Mouse (Mus musculus) left cerebral cortex, adult 8-10 months (tissue): ENCODE data around the gene Cpt1c. TPM values are rescaled to one million over a fixed set of nuclear protein-coding genes. Genes with fewer than 3 reads are reported as not detected.
"Not testable (repeated sequence)": the region's sequence is repeated elsewhere in the genome, so short reads cannot be mapped to it uniquely, and the experiment has no call there.

ENCODE experiments used
- DNase-seq, 2 experiments: peaks; one replicate each; pipeline ENCODE4 v3.0.0; 2022; ENCODE audit warnings: low spot score in 2 of 2
- total RNA-seq, 4 experiments: library from RNA; stranded (reverse); gene quantifications; 2 replicates each; pipeline ENCODE4 v1.2.4; 2022

The Cpt1c gene
- total RNA-seq: 100 to 1,000 TPM in 1 of 4 experiments, 10 to 100 TPM in 3; 95.5 to 101 (median 98.3) TPM

DNA sequence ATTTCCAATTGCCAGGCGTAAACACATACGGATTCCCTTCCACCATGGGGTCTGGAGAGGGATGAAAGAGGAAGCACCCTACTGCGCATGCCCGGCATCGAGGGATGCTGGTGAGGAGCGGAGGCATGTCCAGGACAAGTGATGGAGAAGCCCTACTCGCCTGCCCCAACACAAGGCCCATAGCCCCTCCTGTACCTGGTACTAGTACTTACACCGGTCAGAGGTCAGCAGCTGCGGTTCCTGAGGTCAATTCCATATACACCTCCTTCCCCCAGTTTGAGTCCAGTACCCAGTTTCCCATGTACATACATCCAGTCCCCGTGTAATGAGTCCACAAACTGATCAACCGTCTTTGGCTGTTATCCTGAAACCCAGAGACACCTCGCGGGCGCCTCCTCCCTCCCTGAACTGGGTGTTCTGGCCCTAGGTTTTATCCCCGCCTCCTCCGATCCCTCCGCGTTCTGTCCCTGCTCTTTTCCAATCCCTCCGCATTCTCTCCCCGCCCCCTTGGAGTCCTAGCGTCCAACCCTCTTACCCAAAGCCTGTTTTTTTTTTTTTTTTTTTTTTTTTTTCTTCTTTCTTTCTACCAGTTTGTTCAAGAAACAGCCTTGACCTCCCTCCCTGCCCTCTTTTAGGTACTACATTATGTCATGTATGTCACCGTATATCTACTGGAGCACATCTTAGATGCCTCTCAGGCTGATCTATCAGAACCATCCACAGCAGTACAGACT, at the start of gene Cpt1c:
Cpt1c (minus strand) TSS at position 469 of the 734 bp plus-strand sequence.
- DNase-seq: peak; percentile 81 to 84

DNA sequence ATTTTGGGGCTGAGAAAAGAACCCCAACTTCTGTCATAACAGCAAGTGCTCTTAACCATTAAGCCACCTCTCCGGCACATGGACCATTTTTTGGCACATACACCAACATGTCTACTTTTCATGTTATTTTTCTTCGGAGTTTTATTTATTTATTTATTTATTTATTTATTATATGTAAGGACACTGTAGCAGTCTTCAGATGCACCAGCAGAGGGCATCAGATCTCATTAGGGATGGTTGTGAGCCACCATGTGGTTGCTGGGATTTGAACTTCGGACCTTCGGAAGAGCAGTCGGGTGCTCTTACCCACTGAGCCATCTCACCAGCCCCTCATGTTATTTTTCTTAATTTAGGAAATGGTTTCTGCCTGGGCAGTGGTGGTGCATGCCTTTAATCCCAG, 49.1 kb upstream of the Cpt1c start:
- not testable (repeated sequence) for DNase-seq

DNA sequence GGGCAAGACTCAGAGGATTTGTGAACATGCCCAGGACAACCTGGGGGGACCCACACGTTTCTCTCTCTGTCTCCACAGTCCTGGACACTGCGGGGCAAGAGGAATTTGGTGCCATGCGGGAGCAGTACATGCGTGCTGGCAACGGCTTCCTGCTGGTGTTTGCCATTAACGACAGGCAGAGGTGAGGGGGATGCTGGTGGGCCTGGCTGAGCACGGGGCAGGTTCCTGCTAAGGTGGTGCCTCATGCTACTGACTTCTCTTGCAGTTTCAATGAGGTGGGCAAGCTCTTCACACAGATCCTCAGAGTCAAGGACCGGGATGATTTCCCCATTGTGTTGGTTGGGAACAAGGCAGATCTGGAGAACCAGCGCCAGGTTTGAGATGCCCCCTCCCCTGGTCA, 45.6 kb upstream of the Cpt1c start:
- DNase-seq: no peak

DNA sequence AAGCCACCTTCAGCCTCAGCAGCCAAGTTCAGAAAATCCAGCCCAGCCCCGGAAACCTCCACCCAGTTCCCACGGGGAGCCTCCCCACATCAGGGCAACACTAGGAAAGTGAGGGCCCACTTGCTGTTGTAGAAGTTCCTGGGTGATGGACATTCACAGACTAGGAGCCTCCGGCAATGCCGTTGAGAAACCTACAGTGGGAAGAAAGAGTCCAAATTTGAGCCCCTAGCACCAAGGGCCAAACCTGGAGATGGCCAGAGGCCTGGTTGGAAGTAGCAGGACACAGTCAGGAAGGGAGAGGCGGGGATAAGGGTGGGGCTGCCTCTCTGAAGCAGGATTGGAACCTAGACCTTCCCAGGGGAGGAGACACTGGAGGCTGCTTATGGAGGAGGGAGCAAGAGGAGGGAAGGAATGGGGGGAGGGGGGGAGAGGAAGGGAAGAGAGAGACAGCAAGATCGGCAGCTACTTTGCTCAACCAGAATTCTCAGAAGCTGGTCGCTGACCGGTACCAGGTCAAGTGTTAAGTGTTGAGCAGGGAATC, 44.5 kb upstream of the Cpt1c start:
- no peak for DNase-seq

DNA sequence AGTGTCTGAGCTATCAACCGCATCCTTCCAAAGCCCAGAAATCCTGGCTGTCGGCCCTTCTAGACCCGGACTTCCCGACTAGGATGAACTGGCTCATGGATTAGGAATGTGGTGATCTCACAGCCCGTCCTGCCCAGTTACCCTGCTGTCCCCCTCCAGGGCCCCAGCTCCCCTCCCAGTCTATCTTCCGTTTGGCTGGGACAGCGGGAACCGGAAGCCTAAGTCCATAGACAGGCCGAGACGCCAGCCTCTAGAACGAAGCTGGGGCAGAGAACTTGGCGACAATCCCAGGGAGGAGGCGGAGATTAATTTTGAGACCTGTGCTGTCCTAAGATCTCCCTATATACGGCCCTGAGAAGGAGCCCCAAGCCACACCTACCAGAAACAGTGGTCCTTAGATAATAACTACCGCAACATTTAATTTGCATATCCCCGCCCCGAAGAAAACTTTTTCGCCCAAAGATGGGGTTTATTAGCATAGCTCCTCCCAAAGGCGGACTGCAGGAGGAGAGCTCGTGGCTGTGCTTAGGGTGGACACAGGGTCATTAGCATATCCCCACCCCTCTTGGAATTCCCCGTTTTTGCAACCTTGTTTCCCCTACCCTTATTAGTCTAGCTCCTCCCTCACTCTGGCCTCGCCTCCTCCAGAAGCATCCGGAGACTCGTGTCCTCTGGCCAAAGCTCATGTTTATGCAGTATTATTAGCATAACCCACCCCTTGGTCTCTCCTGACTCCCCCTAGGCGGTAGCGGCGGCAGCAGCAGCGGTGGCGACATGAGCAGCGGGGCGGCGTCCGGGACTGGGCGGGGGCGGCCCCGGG, 42.8 kb upstream of the Cpt1c start, which contains the start of gene Rras:
Rras (plus strand) TSS at position 720 of the 820 bp plus-strand sequence.
- peak; percentile 49 to 93 for DNase-seq

DNA sequence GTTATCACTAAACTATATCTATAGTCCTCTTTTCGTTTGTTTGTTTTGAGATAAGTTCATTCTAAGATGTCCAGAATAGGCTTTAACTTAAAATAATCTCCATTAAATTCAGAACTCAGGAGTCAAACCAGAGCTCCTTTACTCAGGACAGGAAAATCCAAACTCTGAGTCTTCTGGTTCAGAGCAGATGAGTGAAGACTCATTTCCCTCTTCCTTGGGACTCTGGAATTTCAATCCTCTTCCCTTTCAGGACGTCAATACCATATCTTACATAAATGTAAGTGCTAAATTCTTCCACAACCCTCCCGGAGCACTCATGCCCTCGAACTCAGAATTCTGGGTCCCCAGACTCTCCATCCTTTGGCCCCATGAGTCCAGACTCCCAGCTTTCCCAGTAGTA, 42.1 kb upstream of the Cpt1c start:
- DNase-seq: no peak

DNA sequence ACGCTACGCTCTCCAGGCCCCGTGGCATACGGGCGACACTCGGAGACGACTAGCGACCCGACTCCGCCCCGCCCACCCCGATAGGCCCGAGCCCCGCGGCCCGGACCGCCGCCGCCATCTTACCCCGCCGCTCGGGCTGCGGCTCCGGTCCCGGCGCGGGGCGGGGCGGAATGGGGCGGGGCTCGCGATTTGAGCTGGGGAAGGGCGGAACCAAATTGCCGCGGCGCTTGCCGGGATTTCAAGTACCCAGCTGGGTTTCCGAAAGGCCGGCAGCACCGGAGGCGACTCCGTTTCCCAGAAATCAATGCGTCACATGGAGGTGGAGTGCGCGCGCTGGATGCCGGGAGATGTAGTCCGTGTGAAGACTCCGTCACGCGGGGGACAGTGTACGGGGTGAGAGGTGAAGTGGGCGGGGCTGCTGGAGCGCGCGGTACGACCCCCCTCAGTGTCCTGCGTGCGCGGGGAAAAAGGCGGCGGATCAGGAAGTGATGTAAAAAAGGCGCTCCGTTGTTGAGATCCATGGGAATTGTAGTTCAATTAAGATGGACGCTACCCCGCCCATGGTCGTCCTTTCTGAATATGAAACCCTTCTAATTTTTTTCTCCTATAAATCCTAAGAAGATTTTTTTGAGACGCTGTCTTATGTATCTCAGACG, 41.4 kb upstream of the Cpt1c start, which contains the start of gene Scaf1:
Scaf1 (minus strand) TSS at position 407 of the 656 bp plus-strand sequence.
- peak; percentile 97 to 100 for DNase-seq

DNA sequence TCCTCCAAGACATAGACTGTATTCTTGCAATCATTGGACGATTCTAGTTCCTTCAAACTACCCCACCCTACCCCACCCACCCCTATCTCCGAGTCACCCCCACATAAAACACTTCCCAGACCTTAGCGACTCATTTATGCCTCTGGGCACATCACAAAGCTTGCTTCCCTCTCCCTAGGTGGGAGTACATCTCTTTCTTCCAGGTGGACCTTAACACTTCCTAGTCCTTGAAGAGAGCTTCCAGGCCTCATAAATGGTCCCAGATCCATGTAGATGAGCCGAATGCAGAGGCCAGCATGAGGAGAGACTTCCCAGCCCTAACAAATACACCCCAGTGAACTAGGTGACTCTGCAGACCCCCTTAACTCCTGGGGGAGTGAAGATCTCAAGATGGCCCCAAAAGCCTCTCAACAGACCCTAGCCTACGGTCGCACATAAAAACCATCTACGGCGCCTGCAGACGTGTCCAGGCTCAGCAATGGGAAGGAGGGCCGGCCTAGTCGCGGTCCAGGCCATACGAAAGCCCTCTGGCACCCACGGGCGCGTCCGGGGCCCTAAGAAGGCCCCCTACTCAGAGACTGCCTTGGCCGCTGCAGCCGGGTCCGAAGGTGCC, 40.8 kb upstream of the Cpt1c start:
- no peak for DNase-seq

DNA sequence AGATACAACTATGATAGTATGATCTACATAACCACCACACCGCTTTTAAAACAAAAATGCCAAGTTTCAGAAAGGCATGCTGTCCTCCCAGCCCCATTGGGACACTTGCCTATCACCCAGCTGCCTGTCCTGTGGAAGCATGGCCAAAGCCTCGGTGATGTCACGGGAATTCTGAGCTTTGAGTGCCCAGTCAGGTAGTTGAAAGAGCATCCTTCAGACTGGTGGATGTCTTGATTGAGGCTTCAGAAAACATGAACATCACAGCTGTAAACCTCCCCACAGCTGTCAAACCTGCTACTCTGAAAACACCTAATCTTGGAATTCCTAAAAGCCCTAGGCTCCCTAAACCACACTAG, 39.4 kb upstream of the Cpt1c start:
- no peak for DNase-seq

DNA sequence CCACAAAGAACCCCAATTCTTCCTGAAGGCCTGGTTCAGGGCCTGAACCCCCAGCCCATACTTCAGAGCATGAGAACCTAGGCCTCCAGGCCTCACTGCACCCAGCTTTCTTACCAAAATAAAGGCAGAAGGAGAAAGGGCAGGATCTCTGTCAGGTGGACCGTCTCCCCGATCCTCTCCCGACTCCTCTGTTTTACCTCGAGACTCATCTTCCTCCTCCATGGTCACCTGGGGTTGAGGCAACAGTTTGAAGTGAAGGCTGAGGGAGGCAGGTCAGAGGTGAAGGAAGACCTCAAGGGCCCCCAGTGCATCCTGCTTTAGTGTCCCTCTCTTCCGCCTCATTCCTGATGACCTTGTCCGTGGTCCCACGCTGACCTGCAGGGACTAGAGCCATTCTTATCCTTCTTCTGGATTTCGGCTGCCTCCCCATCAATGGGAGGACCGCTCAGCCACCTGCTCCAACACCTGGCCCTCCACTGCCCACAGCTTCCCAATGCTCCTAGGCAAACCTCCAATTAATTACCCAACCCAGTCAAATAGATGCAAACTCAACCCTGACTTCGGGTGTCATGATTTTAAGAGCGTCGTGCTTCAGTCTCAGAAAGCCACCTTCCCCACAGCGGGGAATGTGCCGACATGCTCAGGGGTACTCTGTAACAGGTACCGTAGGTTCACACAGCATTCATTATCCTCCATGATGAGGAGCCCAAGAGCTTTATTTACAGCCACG, 38.9 kb upstream of the Cpt1c start:
- no peak for DNase-seq

DNA sequence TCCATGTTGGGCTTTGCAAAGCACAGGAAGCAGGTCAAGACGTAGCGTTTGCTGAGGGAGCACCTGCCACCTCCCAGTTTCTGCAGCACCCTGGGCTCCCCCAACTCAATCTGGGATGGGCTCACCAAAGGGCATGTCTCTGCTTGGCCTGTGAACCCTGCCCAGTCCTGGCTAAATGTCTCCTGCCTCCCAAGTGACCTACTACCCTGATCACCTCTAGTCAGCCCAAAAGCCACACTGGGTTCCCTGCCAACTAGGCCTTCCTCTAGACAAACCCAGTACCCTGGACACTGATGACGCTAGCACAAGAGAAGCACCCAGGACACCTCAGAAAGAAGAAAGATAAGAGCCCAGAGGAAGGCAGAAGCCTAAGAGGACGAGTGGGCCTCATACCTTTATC, 38.2 kb upstream of the Cpt1c start:
- no peak for DNase-seq

DNA sequence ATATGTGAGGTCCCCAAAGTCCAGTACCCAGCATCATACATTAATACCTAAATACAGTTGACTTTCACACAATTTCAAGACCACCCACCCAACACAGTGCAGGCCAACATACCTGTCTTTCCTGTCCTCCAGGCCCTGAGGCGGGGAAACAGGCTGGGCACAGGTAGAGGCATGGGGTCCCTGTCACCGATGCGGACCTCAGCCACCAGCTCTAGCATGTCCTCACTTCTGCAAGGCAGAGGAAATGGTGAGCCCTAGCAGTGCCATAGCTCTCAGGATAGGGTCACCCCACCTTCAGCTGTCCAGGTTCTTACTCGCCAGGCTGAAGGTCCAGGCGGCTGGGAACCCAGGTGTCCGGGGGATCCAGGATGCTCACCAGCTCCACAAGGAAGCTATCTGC, 37.4 kb upstream of the Cpt1c start:
- no peak for DNase-seq

DNA sequence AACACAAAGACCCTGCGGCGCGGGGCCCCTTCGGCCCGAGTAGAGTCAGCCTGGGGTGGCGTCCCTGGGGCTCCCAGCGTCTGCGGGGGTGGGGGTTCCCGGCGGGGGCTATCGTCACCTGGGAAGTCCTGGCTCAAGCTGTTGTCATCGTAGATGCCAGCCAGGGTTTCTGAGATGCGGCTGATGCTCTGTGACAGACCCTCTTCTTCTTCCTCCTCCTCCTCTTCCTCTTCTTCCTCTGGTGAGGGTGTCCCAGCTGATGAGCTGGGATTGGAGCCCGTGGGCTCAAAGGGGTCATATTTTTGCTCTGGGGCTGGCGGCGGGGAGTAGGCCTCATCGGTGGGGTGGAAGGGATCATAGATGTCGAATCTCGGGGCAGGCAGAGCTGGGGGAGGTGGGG, 33.8 kb upstream of the Cpt1c start:
- DNase-seq: no peak

DNA sequence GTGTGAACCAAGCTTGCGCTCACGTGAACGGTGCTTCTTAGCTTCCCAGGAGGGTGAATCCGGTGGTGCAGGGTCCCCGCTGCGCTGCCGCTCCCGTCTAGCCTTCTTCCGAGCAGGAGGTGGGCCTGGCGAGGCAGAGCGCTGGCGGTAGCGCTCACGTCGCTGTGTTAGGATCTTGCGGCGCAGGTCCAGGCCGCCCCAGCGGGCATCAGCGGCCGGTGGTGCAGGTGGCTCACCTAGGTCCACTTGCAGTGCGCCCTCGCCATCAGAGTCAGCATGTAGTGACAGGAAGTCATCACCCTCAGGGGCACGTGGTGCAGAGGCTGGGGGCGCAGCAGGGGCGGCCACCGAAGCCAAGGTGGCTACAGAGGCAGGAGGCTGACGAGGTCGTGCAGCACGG, 33.2 kb upstream of the Cpt1c start:
- DNase-seq: no peak

DNA sequence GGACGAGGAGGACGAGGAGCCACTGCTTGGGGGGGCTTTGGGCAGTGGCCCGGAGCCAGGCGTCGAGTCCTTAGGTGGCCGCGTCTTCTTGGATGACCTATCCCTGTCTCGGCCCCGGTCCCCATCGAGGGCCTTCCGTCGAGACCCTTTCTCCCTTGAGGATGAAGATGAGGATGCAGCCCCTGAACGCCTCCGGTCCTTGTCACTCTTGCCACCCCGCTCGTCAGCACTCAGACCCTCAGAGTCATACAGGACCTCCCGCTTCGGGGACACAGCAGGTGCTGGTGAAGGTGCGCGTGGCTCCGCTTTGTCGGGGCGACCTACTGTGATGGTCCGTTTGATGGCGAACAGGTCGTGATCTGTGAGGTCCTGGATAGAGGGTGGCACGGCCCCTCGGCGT, 32.5 kb upstream of the Cpt1c start:
- DNase-seq: no peak

DNA sequence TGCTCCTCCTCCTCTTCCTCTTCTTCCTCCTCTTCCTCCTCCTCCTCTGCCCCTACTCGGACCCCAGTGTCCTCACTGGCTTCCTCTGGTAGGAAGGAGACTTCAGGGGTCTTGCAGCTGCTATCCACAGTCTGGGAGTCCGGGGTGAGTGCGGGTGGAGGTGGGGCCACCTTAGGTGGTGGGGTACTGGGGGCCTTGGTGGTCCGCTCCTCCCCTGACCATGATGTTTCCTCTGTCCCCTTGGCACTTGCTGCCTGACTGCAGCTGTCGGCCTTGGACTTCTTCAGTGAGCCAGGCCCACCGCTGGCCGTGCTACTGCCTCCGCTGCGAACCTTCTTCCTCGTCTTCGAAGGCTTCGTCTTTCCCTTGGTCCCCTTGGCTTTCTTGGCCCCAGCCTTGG, 31.9 kb upstream of the Cpt1c start:
- DNase-seq: no peak

DNA sequence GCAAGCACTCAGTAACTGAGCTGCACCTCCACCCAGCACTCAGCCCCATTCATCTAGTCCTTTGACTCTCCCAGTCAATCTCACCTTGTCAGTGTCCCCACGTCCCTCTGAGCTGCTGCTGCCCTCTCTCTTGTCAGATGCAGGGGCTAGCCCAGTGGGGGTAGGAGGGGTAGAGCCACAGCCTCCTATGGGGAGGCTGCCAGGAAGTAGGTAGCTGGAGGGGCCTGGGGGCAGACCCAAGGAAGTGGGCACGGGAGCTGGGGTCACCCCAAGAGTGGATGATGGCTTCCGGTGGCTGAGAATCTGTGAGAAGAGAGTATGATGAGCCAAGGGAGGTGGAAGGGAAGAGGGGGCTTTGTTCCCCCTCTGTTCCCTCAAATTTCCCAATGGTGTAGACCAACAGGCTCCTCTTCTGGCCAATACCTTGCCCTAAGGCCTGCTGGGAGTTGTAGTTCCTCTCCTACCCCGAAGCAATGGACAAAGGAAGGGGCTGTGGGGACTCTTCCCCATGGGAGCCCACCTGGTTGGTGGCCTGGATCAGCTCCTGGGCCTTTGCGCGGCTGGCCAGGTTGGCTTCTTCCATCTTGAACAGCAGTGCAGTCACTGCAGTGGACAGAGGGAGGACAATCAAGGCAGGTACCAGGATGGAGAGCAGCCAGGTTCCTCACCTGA, 30.8 kb upstream of the Cpt1c start:
- DNase-seq: no peak

DNA sequence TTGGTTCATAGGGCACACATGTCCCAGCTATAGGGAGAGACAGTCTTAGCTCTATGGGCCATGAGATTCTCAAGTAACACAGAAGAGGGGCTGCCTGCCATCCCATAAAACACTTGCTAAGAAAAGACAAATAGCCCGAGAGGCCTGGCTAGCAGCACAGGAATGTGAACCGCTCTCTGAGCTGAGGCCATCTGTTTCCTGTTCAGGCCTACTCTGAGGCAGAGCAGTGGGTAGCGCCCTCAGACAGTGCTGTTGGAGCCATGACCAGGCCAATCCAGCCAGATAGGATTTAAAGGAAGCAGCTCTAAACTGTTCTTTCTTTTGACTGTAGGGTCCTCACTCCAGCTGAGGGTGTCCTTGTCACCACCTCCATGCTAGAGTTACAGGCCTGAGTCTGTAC, 29.9 kb upstream of the Cpt1c start:
- no peak for DNase-seq

DNA sequence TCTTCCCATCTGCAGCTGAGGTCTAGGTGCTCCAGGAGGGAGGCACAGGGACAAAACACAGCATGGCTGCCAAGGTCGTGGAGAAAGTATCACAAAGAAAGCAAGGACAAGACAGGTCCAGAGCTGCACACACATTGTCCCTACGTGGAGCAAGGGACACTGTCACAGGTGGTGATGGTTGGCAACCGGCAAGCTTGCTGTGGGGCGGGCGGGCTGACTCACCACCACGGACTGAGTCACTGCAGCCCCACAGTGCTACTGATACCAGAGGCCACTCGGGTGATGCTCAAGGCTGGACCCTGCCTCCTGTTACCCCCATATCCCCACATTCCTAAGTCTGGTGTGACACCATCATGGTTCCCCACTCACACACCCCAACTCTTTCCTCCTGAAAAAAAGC, 27.8 kb upstream of the Cpt1c start:
- no peak for DNase-seq

DNA sequence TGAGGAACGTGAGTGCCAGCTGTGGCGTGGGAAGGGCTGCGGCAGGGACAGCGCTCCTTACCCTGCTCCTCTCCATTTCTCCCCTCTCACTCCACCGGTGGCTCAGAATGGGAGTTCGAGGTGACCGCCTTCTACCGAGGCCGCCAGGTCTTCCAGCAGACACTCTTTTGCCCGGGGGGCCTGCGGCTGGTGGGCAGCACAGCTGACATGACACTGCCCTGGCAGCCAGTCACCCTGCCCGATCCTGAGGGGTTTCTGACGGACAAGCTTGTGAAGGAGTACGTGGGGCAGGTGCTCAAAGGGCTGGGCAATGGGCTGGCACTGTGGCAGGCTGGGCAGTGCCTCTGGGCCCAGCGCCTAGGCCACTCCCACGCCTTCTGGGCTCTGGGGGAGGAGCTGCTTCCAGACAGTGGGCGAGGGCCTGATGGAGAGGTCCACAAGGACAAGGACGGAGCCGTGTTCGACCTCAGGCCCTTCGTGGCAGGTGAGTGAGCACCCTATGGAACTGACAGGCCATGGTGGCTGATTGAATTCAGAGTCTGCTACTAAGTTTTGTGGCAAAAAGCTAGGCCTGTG, 26.0 kb upstream of the Cpt1c start:
- no peak for DNase-seq
